Mouse (Mus musculus): Measurements from ENCODE around the gene Gla. TPM values are rescaled to one million over a fixed set of nuclear protein-coding genes. Genes with fewer than 3 reads are reported as not detected.

Gene Gla
- total RNA-seq (2022): 1 to 10 TPM; 1.7 to 2.7 (median 1.7) TPM

DNA sequence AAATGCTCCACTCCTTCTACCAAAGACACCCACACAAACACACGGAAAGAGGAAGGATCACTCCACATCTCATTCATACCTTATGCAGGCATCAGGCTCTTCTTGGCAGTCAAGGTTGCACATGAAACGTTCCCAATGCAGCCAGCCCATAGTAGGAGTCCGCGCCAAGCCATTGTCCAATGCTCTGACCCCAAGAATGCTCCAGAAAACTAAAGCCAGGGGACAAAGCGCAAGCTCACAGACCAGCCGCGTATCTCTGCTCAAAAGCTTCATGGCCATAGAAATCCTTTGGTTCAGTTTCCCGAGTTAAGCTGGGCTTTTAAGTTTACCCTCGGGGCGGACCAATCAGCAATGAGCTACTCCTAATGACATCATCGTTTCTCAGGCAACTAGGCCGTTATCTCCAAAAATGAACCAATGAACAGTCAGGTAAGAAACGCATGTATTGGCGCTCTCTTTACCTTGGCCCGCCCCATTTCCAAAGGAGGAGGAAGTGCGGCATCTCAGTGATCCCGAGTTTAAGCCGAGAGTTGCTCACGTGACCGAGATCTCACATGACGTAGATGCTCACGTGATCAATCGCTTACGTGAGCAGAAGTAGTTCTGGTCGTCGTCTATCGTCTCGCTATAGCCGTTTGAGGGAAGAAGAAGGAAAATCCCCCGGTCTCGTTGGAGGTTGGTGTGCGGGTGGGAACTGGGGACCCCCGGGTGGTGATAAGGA lies at the start of gene Gla, which contains the start of gene Hnrnph2:
Gene Gla (minus strand): TSS at position 467 of the 721 bp plus-strand sequence.
Gene Hnrnph2 (plus strand): TSS at position 521 of the 721 bp plus-strand sequence.
- DNase-seq (ENCODE audit: low spot score): peak; percentile 94

DNA sequence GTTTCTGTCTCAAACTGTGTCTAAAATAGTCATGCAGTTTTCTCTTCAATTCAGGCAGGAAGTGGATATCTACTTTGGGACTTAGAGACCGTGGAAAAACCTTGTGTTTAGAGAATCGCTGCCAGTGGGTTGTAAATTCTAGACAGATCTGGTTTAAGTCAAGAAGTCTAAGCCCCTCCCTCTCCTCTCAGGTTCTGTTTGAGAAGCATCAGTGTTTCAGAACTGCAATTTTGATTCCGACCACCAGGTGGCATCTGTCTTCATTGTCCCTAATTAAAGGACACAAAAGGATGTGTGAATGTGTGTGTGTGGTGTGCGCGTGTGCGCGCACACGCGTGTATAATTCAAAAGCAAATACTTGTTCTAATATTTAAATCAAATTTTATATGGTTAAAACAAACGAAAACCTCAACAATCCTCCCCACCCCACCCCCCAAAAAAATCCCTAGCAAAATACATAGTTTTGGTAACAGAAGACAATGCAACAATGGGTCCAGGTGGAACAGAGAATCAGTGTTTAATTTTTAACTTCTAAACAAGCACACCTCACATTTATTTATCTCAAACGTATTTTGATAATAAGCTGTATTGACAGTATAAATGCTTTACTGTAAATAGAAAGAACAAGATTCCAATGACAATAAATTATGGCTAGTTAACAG lies 47.2 kb upstream of the Gla start:
- peak; percentile 62 for DNase-seq (ENCODE audit: low spot score)

DNA sequence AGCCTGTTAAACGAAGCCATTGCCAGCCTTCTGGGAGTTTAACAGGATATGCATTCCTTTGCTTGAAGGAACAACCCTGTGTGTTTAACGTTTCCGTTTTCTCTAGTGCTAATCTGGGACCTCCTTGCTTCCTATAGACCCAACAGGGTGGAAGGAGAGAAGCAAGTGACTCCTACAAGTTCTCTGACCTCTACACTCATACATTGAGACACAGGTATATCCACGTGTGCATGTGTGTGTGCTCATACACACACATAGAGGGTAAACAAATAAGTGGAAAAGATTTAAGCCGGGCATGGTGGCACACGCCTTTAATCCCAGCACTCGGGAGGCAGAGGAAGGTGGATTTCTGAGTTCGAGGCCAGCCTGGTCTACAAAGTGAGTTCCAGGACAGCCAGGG lies 46.5 kb upstream of the Gla start:
- DNase-seq (ENCODE audit: low spot score): no peak

DNA sequence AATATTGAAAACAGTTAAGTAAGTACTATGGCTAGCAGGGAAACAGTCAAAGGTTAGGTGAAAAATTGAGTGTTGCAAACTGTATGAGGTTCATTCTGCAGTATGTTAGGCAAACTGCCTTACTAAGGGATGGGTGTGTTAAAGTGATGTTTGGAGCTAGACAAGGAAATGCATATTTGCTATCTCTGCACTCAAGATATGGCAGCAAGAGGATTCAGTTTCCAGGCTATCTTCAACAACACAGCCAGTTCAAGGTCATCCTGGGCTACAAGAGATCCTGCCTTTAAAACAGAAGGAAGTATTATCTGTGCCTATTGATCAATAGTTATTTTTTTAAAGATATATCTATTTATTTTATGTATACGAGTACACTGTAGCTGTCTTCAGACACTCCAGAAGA lies 45.4 kb upstream of the Gla start:
- no peak for DNase-seq (ENCODE audit: low spot score)

DNA sequence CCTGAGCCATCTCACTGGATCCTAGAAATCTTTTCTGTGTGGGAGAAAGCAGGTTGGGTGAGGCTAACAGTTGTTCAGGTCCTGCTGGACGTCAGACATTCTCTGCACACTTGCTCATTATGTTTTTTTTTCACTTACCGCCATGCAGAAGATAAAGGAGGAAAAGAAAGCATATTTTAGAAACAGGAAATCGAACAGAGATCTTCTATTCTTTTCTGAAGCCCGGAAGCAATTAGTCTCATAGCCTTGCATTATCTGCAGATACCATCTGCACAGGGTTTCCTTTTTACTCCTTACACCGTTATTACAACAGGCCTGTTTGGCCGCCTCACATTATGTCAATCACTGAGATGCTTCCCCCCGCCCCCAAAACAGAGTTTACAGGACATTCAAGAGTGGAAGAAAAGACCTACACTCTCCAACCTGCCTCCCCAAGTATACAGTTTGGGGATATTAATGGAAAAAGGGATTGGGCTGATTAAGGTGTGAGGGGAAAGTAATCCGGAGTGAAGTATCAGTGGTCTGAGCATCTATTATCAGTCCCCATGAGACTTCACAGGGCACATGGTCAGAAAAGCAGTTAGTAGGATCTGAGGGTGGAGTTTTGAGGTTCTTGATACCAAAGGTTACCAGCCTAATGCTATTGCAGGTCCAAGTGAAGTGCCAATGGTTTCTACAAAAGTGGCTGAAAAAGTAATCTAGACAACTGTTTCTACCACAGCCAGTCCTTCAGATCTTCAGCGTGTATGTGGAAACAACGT lies 40.3 kb upstream of the Gla start:
- DNase-seq (ENCODE audit: low spot score): no peak

DNA sequence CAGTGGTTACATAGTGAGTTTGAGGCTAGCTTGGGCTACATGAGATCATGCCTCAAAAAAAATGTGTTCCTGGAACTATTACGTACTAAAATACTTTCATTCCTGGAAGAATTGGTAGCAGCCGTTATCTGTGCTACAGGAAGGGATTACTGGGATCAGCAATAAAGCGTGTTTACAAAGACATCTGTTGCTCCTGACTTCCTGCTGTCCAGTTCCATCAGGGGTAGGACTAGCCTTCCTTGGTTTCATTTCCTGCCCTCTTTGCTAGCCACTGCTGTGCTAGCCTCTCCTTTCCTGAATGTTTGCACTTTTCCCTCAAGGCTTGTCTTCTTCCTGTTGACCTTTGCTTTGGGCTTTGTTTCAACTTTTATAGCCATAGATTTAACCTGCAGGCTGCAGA lies 34.9 kb upstream of the Gla start:
- DNase-seq (ENCODE audit: low spot score): peak; percentile 1

DNA sequence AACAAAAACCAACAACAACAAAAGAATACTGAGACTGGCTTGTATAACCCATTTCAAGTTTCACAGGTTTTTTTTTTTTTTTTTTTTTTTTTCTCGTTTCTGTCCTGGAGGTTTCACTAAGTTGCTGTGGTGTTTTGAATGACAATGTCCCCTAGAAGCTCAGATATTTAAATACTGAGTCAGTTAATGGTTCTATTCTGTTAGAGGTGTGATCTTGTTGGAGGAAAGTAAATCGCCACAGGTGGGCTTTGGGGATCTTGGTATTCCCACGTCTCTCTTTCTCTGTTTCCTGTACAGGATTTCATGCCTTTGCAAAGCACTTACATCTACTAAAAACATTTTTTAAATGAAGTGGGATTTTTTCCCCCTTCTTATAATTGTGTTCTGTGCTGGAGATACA lies 34.2 kb upstream of the Gla start:
- no peak for DNase-seq (ENCODE audit: low spot score)

DNA sequence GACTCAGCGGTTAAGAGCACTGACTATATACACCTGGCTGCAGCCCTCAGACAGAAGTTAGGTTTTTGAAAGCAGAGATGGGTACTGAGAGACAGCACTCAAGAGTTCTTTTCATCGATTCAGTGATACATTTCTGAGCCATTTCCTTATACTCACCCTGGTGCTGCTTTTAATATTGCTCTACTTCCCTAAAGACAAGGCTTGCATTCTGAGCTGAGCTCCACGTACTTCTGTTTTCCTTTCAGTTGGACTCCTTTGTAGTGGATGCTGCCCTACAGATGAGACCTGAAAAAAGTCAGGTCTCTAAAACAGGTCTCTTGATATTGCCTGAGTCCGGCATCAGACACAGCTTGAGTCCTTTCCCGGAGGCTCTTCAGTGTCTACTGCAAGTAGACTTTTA lies 31.8 kb upstream of the Gla start:
- DNase-seq (ENCODE audit: low spot score): no peak

DNA sequence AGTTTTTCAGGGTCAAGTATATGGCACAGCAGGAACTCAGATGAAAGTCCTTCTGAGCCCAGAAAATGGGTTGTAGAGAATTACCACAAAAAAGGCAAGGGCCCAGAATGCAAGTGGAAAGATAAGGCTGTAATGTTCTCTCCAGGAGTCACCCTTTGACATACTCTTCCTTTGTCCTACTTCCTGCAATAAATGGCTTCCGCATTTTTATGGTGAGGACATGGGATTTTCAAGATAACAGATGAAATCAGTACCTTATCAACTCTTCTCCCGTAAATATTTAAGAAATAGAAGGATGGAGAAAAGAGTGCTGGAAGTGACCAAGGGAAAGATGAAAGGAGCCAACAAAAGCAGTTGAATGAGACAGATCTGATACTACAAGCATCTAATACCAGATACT lies 27.3 kb upstream of the Gla start:
- no peak for DNase-seq (ENCODE audit: low spot score)

DNA sequence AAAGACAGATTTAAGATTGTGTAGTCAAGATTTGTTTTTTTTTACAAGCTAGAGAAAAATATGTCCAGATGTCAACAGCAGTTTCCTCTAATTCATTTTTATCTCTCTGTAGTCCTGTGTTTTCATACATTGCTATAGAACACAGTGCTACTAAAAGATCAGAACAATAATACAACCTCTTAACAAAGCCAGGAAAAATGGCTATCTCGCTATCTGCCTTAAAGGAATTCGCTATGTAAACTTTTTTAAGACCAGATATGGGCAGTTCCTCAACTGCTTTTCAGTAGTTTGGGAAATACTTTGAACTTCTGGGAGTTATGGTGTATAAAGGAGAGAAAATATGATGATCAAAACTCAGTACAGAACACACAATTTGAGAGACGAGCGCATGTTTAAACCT lies 22.4 kb upstream of the Gla start:
- DNase-seq (ENCODE audit: low spot score): no peak

DNA sequence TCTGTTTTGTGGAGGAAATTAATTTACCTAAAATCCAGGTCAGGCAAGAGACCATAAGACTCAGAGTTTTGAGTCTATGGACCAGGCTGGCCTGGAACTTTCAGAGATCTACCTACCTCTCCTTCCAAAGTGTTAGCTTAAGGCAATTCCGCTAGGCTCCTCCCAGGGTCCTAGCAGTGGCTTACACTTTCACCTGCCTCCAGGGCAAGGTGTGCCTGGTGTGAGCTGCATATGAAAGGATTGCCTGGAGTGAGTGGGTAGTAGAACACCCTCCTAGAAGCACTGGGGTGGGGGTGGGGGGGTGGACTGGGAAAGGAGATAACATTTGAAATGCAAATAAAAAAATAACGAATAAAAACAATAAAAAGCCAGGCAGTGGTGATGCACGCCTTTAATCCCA lies 20.8 kb upstream of the Gla start:
- DNase-seq (ENCODE audit: low spot score): no peak

DNA sequence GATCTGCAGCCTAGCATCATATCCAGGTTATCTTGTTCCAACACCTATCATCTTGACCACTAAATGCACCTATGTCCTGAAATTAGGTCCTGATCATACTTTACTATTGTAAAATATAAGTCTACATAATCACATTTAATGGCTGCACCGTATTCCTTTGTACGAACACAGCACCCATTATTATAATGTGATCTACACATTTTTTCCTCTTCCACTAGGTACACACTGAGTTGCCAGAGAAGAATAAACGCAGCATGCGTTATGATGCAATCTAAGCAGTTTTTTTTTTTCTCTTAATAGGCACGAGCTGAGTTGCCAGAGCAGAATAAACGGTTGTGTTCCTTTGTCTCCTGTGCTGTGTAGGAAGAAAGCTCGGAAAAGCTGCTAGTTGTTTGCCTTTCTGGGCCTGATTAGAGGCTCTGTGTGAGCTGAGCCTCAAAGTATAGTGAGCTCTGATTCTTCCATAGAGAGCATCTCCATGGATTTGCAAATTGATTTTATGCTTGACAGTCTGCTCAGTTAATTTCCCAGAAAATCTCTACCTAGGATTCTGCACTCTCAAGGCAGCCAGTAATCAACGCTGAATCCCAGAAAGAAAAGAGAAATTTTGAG lies 19.4 kb upstream of the Gla start:
- no peak for DNase-seq (ENCODE audit: low spot score)

DNA sequence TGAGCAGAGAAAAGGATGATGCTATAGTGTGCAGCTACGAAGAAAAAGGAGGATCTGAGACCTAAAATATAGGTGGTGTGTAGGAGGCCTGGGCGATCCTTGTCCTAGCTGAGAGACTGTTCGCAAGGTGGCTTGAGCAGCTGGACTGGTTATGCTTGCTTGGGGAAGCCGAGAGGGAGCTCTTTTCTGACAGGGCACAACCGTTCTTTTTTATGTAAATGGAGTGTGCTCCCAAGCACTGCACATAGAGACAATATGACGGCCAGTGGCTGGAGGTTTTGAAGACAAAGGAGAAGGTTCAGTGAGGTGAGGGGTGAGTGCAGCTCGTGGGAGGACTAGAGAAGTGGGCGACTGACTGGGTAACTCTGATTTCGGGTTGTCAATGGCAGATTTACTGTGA lies 18.8 kb upstream of the Gla start:
- no peak for DNase-seq (ENCODE audit: low spot score)

DNA sequence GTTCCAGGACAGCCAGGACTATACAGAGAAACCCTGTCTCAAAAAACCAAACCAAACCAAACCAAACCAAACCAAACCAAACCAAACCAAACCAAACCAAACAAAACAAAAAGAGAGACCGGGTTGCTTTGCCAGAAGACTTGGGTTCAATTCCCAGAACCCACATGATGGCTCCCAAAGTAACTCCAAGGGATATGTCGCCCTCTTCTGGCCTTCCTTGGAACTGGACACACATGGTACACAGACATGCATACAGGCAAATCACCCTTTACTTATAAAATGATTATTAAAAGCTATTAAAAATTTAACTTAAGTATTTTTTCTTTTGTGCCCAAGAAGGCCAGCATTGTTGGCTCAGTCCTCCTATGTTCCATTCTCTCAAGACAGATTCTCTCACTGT lies 13.4 kb upstream of the Gla start:
- no peak for DNase-seq (ENCODE audit: low spot score)

DNA sequence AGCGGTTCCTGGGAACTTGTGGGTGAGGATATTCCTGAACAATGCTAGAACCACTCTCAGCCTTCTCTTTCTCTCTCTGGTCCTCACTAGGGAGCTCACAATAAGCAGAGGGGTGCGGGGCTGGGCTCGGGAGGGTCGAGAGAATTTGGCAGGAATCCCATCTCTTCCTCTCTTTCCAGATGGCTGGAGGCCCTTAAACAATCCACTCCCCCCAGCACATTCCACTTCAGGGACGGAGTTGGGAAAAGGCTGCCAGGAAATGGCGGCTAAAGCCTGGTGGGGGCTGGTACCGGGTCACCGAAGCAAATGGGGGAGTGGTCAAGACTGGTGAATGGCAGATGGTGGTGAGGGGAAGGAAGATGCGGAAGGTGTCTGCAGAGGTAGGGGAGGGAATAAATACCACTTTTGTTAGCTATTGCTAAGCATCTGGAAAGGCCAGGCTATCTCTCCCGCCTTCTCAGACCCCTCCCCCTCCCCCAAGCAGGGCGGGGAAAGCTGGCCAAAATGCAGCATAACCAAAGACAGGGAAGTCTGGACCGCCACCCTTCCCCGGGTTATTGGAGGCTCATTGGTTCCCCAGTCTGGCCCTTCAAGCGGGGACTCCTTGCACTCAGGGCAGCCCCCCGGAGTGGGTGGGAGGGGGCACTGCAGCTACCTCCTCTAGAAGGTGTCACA lies 11.5 kb upstream of the Gla start:
- peak; percentile 30 for DNase-seq (ENCODE audit: low spot score)

DNA sequence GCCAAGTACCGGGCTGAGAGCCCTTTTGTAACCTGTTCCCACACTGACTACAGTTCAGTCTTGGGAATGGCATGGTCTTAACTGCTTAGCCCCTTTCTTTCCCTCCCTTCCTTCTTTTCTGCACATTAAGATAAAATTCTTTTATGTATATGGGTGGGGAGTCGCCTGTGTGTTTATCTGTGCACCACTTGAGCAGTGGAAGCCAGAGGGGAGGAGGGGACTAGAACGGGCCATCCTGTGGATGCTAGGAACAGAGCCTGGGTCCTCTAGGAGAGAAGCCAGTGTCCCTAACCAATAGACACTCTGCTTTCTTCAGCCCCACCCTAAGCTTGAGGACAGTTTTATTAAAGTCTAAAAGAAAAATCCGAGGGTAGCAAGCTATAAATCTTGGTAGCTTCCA lies 10.1 kb upstream of the Gla start:
- DNase-seq (ENCODE audit: low spot score): no peak

DNA sequence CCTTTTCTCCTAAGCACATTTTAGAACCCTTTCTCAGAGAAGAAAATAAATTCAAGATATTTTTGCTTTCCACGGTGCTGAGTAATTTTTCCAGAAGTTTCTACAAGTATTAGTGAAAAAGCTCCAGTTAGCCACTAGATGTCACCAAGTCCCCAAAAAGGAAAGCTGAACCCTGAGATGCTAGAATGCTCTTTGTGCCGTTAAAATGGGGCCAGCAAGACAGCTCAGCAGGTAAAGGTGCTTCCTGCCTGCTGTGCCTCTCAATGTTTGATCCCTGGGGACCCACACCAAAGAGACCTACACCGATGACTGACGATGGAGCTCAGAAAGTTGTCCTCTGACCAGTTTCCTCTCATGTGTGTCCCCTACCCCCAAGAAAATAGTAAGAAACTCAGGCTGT lies 8.5 kb upstream of the Gla start:
- peak; percentile 20 for DNase-seq (ENCODE audit: low spot score)

DNA sequence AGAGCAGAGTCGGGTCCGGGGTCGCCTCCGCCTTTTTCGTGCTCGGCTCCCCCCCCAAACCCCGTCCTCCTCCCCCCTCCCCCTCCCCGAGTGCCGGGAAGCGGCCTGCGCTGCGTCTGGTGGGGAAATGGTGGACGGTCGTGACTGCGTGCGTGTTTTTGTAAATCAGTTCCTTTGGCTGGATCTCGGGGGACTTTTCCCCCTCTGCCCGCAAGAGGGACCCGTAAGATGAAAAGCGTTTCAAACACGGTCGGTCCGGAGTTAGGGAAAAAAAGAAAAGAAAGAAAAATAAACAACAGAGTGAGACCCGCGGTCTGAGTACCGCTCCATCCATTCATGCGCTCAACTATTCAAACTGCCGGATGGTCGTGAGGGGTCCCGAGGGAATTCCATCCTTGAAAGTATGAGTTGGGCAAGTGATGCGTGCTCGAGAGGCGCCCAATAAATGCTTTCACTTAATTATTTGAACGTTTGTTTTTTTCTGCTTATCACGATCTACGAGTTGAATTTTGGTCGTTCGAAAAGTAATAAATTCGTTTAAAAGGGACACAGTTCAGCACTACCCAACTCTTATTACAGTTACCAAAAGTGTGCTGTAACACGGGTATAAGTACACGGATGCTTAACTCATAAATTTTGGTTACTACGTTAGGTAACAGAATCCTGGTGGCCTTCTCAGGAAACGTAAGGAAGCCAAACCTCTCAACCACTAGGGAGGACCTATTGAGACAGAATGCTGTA lies 625 bp upstream of the Gla start:
- DNase-seq (ENCODE audit: low spot score): no peak

DNA sequence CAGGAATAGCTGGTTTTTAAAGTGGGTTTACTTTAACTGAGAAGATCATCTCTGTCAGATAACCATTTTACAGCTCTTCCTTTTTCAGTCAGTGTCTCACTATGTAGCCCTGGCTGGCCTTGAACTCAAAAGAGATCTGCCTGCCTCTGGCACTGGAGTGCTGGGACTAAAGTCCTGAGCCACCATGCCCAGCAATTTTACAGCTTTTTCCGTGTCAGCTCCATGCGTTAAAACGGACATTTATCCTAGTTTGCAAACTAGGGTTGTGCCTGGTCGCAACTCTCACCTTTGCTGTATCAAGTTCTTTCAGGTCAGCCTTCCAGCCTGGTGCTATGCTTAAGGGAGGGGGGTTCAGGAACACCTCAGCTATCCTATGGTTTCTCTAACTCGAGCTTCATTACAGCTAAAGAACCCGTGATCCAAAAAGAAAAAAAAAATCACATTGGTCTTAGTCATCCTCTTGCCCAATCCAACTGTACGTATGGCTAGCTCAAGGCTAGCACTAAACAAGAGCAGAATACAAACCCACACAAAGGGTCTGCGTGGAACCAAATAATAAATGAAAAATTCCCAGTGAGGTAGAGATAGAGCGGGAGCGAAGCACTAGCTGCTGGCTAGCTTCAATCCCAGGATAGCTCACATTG lies 881 bp downstream of the Gla start:
- no peak for DNase-seq (ENCODE audit: low spot score)

DNA sequence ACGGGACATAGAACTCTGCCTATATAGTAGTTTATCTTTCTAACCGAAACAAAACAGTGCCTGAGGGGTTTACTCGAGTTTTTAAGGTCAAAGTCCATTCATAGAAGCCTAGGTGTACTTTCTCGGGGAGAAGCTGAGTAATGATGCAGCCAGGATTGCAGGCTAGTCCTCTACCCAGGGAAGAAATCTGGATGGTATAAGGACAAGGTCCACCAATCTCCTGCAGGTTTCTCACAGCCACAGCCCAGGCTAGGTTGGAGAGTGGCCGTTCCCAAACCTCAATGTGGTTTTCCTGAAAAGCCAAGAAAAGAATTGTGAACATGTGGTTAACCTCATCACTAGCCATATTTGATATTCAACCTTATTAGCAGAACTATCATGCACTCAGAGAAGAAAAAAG lies 11.1 kb downstream of the Gla start:
- DNase-seq (ENCODE audit: low spot score): no peak

DNA sequence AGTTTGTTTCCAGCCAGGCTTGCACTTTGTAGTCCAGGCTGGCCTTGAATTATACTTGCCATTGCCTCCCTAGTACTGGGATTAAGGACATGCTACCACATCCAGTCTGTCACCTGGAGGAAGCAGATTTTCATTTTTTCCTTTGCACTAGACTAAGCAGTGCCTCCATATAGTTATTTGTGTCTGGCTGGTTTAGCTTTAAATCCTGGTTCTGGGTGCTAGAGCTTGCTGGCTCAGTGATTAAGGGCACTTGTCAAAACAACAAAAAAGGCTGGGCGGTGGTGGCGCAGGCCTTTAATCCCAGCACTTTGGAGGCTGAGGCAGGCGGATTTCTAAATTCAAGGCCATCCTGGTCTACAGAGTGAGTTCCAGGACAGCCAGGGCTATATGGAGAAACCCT lies 11.9 kb downstream of the Gla start:
- DNase-seq (ENCODE audit: low spot score): no peak
